Mouse (Mus musculus) layer of hippocampus, postnatal 10 days (tissue): ENCODE data around the gene Csnk2a1. TPM values are rescaled to one million over a fixed set of nuclear protein-coding genes. Genes with fewer than 3 reads are reported as not detected.

Experiments used
- DNase-seq, 2 experiments: peaks; one replicate each; pipeline ENCODE4 v3.0.0; 2021; ENCODE audit warnings: low spot score in 2 of 2
- total RNA-seq, 2 experiments: library from RNA; stranded (reverse); gene quantifications; 2 replicates each; pipeline ENCODE4 v1.2.3; 2021

Gene Csnk2a1
- total RNA-seq, 2 experiments from 2014 or later, result 112 to 127 TPM

GRCm38 (mm10) chr2:152322198-152322597 is 95.6 kb downstream of the Csnk2a1 start:
- no peak for DNase-seq

GRCm38 (mm10) chr2:152323971-152324370 is 97.3 kb downstream of the Csnk2a1 start:
- no peak for DNase-seq

GRCm38 (mm10) chr2:152324842-152325241 is 98.2 kb downstream of the Csnk2a1 start:
- no peak for DNase-seq

- no peak for DNase-seq
Measured at GRCm38 (mm10) chr2:152326157-152326556, 99.5 kb downstream of the Csnk2a1 start.

GRCm38 (mm10) chr2:152326654-152327053 is 100.0 kb downstream of the Csnk2a1 start:
- DNase-seq, result no peak

- no peak for DNase-seq
Measured at GRCm38 (mm10) chr2:152327980-152328379, 101.3 kb downstream of the Csnk2a1 start.

- no peak for DNase-seq
Measured at GRCm38 (mm10) chr2:152330858-152331423, 104.3 kb downstream of the Csnk2a1 start.

Other genes starting within 250 kb of the Csnk2a1 start
- gene Fam110a, start 246.6 kb upstream of the Csnk2a1 start, total RNA-seq, result 10 to 100 TPM in 1 of 2 experiments, 1 to 10 TPM in 1; 9.0 to 11.1 TPM
- gene Slc52a3, start 230.3 kb upstream of the Csnk2a1 start, total RNA-seq, result 1 to 10 TPM; 3.1 TPM
- gene Scrt2, start 145.3 kb upstream of the Csnk2a1 start, total RNA-seq, result 10 to 100 TPM; 20.8 to 21.8 TPM
- gene Srxn1, start 121.3 kb upstream of the Csnk2a1 start, total RNA-seq, result 10 to 100 TPM; 40.4 to 43.0 TPM
- 1 to 10 TPM; 3.0 to 3.4 TPM for gene Tcf15, start 83.3 kb upstream of the Csnk2a1 start, total RNA-seq
- gene Tbc1d20, start 67.0 kb downstream of the Csnk2a1 start, total RNA-seq, result 10 to 100 TPM; 47.6 to 52.3 TPM
- 100 to 1,000 TPM; 101 to 102 TPM for gene Rbck1, start 105.8 kb downstream of the Csnk2a1 start, total RNA-seq
- under 1 TPM; 0.30 to 0.58 TPM for gene Trib3, start 117.2 kb downstream of the Csnk2a1 start, total RNA-seq
- gene Nrsn2, start 149.8 kb downstream of the Csnk2a1 start, total RNA-seq, result 10 to 100 TPM; 35.3 to 35.4 TPM
- 10 to 100 TPM; 37.5 to 38.1 TPM for gene Sox12, start 171.2 kb downstream of the Csnk2a1 start, total RNA-seq
- 10 to 100 TPM in 1 of 2 experiments, 1 to 10 TPM in 1; 9.9 to 12.1 TPM for gene Zcchc3, start 188.2 kb downstream of the Csnk2a1 start, total RNA-seq
- gene 6820408C15Rik, start 188.7 kb downstream of the Csnk2a1 start, total RNA-seq, result 1 to 10 TPM; 3.5 to 4.3 TPM
- not detected for gene Defb23, start 237.8 kb downstream of the Csnk2a1 start, total RNA-seq